Mouse (Mus musculus): ENCODE data around the gene 4930503B20Rik. TPM values are rescaled to one million over a fixed set of nuclear protein-coding genes. Genes with fewer than 3 reads are reported as not detected.

The 4930503B20Rik gene
- polyA plus RNA-seq, 1 experiment from 2014 or later: not detected

- peak overlapping the region; percentile 62; the same call in 1 of the 2 replicates for H3K4me2 ChIP-seq (ENCODE audit: low read depth, low read length)
- H3K27me3 ChIP-seq (replicated peaks; ENCODE audit: control insufficient read depth, insufficient read depth, low read length): no peaks in the 10 kb centered on the region
- 61% methylated on average over 8 of the region's 8 CpGs for WGBS
- no peak for ATAC-seq
- H3K9ac ChIP-seq (ENCODE audit: low read depth, low read length): no peak overlapping the region; the same call in 1 of the 2 replicates
- H3K4me1 ChIP-seq (ENCODE audit: control insufficient read depth, insufficient read depth, low read length): peaks cover 9% of the 10 kb centered on the region
- H3K9me3 ChIP-seq (ENCODE audit: control insufficient read depth, low read length): no peaks in the 10 kb centered on the region
- H3K27ac ChIP-seq (ENCODE audit: low read length): no peak overlapping the region
- no peak overlapping the region for H3K4me3 ChIP-seq (ENCODE audit: low read length)
- H3K36me3 ChIP-seq (ENCODE audit: control insufficient read depth, insufficient read depth, low read length): no peaks in the 10 kb centered on the region
Observed at GRCm38 (mm10) chr3:146681696-146682095, 30.6 kb upstream of the 4930503B20Rik start.

GRCm38 (mm10) chr3:146680625-146681024, 29.5 kb upstream of the 4930503B20Rik start:
- no peak overlapping the region for H3K27ac ChIP-seq (ENCODE audit: low read length)
- H3K4me3 ChIP-seq (ENCODE audit: low read length): no peak overlapping the region
- peaks cover 9% of the 10 kb centered on the region for H3K4me1 ChIP-seq (ENCODE audit: control insufficient read depth, insufficient read depth, low read length)
- H3K9me3 ChIP-seq (ENCODE audit: control insufficient read depth, low read length): no peaks in the 10 kb centered on the region
- H3K27me3 ChIP-seq (replicated peaks; ENCODE audit: control insufficient read depth, insufficient read depth, low read length): no peaks in the 10 kb centered on the region
- H3K9ac ChIP-seq (ENCODE audit: low read depth, low read length): no peak overlapping the region
- H3K36me3 ChIP-seq (ENCODE audit: control insufficient read depth, insufficient read depth, low read length): no peaks in the 10 kb centered on the region
- WGBS: 90% methylated on average over 13 of the region's 13 CpGs
- no peak for ATAC-seq
- H3K4me2 ChIP-seq (ENCODE audit: low read depth, low read length): no peak overlapping the region

GRCm38 (mm10) chr3:146679646-146680045, 28.5 kb upstream of the 4930503B20Rik start:
- no peak overlapping the region for H3K9ac ChIP-seq (ENCODE audit: low read depth, low read length)
- H3K9me3 ChIP-seq (ENCODE audit: control insufficient read depth, low read length): no peaks in the 10 kb centered on the region
- peaks cover 5% of the 10 kb centered on the region; the same call in 1 of the 2 replicates for H3K4me1 ChIP-seq (ENCODE audit: control insufficient read depth, insufficient read depth, low read length)
- H3K4me2 ChIP-seq (ENCODE audit: low read depth, low read length): no peak overlapping the region
- H3K4me3 ChIP-seq (ENCODE audit: low read length): no peak overlapping the region
- WGBS: 91% methylated on average over 16 of the region's 16 CpGs
- H3K27me3 ChIP-seq (replicated peaks; ENCODE audit: control insufficient read depth, insufficient read depth, low read length): no peaks in the 10 kb centered on the region
- H3K27ac ChIP-seq (ENCODE audit: low read length): no peak overlapping the region
- ATAC-seq: no peak
- H3K36me3 ChIP-seq (ENCODE audit: control insufficient read depth, insufficient read depth, low read length): no peaks in the 10 kb centered on the region

GRCm38 (mm10) chr3:146676193-146676592, 25.1 kb upstream of the 4930503B20Rik start:
- WGBS: 93% methylated on average over 4 of the region's 4 CpGs
- Histone ChIP-seq H3K27ac (ENCODE audit: low read length) (no peak overlapping the region), H3K36me3 (ENCODE audit: control insufficient read depth, insufficient read depth, low read length) (no peaks in the 10 kb centered on the region), H3K9ac (ENCODE audit: low read depth, low read length) (no peak overlapping the region), H3K4me3 (ENCODE audit: low read length) (no peak overlapping the region), H3K4me1 (ENCODE audit: control insufficient read depth, insufficient read depth, low read length) (no peaks in the 10 kb centered on the region), H3K9me3 (ENCODE audit: control insufficient read depth, low read length) (no peaks in the 10 kb centered on the region), H3K27me3 (replicated peaks; ENCODE audit: control insufficient read depth, insufficient read depth, low read length) (no peaks in the 10 kb centered on the region), H3K4me2 (ENCODE audit: low read depth, low read length) (no peak overlapping the region)
- ATAC-seq: no peak

- H3K9ac ChIP-seq (ENCODE audit: low read depth, low read length): no peak overlapping the region
- no peak overlapping the region for H3K4me2 ChIP-seq (ENCODE audit: low read depth, low read length)
- no peaks in the 10 kb centered on the region for H3K27me3 ChIP-seq (replicated peaks; ENCODE audit: control insufficient read depth, insufficient read depth, low read length)
- no peaks in the 10 kb centered on the region for H3K9me3 ChIP-seq (ENCODE audit: control insufficient read depth, low read length)
- WGBS: 91% methylated on average over 1 of the region's 1 CpGs
- no peak overlapping the region for H3K27ac ChIP-seq (ENCODE audit: low read length)
- no peak for ATAC-seq
- no peaks in the 10 kb centered on the region for H3K4me1 ChIP-seq (ENCODE audit: control insufficient read depth, insufficient read depth, low read length)
- no peak overlapping the region for H3K4me3 ChIP-seq (ENCODE audit: low read length)
- no peaks in the 10 kb centered on the region for H3K36me3 ChIP-seq (ENCODE audit: control insufficient read depth, insufficient read depth, low read length)
Observed at GRCm38 (mm10) chr3:146675101-146675500, 24.0 kb upstream of the 4930503B20Rik start.

GRCm38 (mm10) chr3:146671121-146671520, 20.0 kb upstream of the 4930503B20Rik start:
- ATAC-seq: no peak
- Histone ChIP-seq H3K36me3 (ENCODE audit: control insufficient read depth, insufficient read depth, low read length) (no peaks in the 10 kb centered on the region), H3K27ac (ENCODE audit: low read length) (no peak overlapping the region), H3K4me1 (ENCODE audit: control insufficient read depth, insufficient read depth, low read length) (no peaks in the 10 kb centered on the region), H3K9me3 (ENCODE audit: control insufficient read depth, low read length) (no peaks in the 10 kb centered on the region), H3K27me3 (replicated peaks; ENCODE audit: control insufficient read depth, insufficient read depth, low read length) (no peaks in the 10 kb centered on the region), H3K4me3 (ENCODE audit: low read length) (no peak overlapping the region), H3K9ac (ENCODE audit: low read depth, low read length) (no peak overlapping the region), H3K4me2 (ENCODE audit: low read depth, low read length) (no peak overlapping the region)
- WGBS: 59% methylated on average over 2 of the region's 2 CpGs

GRCm38 (mm10) chr3:146661907-146662306, 10.8 kb upstream of the 4930503B20Rik start:
- no peak overlapping the region for H3K9ac ChIP-seq (ENCODE audit: low read depth, low read length)
- H3K4me3 ChIP-seq (ENCODE audit: low read length): no peak overlapping the region
- H3K9me3 ChIP-seq (ENCODE audit: control insufficient read depth, low read length): no peaks in the 10 kb centered on the region
- H3K4me1 ChIP-seq (ENCODE audit: control insufficient read depth, insufficient read depth, low read length): no peaks in the 10 kb centered on the region
- H3K27me3 ChIP-seq (replicated peaks; ENCODE audit: control insufficient read depth, insufficient read depth, low read length): no peaks in the 10 kb centered on the region
- H3K27ac ChIP-seq (ENCODE audit: low read length): no peak overlapping the region
- H3K36me3 ChIP-seq (ENCODE audit: control insufficient read depth, insufficient read depth, low read length): no peaks in the 10 kb centered on the region
- ATAC-seq: no peak
- 74% methylated on average over 7 of the region's 7 CpGs for WGBS
- H3K4me2 ChIP-seq (ENCODE audit: low read depth, low read length): no peak overlapping the region

GRCm38 (mm10) chr3:146661001-146661400, 9.9 kb upstream of the 4930503B20Rik start:
- 72% methylated on average over 6 of the region's 6 CpGs for WGBS
- Histone ChIP-seq H3K9ac (ENCODE audit: low read depth, low read length) (no peak overlapping the region), H3K4me1 (ENCODE audit: control insufficient read depth, insufficient read depth, low read length) (no peaks in the 10 kb centered on the region), H3K27me3 (replicated peaks; ENCODE audit: control insufficient read depth, insufficient read depth, low read length) (no peaks in the 10 kb centered on the region), H3K27ac (ENCODE audit: low read length) (no peak overlapping the region), H3K9me3 (ENCODE audit: control insufficient read depth, low read length) (no peaks in the 10 kb centered on the region), H3K36me3 (ENCODE audit: control insufficient read depth, insufficient read depth, low read length) (no peaks in the 10 kb centered on the region), H3K4me2 (ENCODE audit: low read depth, low read length) (no peak overlapping the region), H3K4me3 (ENCODE audit: low read length) (no peak overlapping the region)
- ATAC-seq: no peak

- no peak for ATAC-seq
- no peaks in the 10 kb centered on the region for H3K9me3 ChIP-seq (ENCODE audit: control insufficient read depth, low read length)
- H3K4me2 ChIP-seq (ENCODE audit: low read depth, low read length): no peak overlapping the region
- H3K4me3 ChIP-seq (ENCODE audit: low read length): no peak overlapping the region
- H3K36me3 ChIP-seq (ENCODE audit: control insufficient read depth, insufficient read depth, low read length): no peaks in the 10 kb centered on the region
- H3K9ac ChIP-seq (ENCODE audit: low read depth, low read length): no peak overlapping the region
- 94% methylated on average over 5 of the region's 5 CpGs for whole genome bisulfite sequencing
- H3K27me3 ChIP-seq (replicated peaks; ENCODE audit: control insufficient read depth, insufficient read depth, low read length): no peaks in the 10 kb centered on the region
- no peak overlapping the region for H3K27ac ChIP-seq (ENCODE audit: low read length)
- H3K4me1 ChIP-seq (ENCODE audit: control insufficient read depth, insufficient read depth, low read length): no peaks in the 10 kb centered on the region
Observed at GRCm38 (mm10) chr3:146659321-146659720, 8.2 kb upstream of the 4930503B20Rik start.

GRCm38 (mm10) chr3:146658061-146658639, 7.0 kb upstream of the 4930503B20Rik start:
- no peaks in the 10 kb centered on the region for H3K36me3 ChIP-seq (ENCODE audit: control insufficient read depth, insufficient read depth, low read length)
- H3K9me3 ChIP-seq (ENCODE audit: control insufficient read depth, low read length): no peaks in the 10 kb centered on the region
- no peaks in the 10 kb centered on the region; the same call in 1 of the 2 replicates for H3K4me1 ChIP-seq (ENCODE audit: control insufficient read depth, insufficient read depth, low read length)
- H3K9ac ChIP-seq (ENCODE audit: low read depth, low read length): no peak overlapping the region
- WGBS: 88% methylated on average over 1 of the region's 1 CpGs
- H3K4me3 ChIP-seq (ENCODE audit: low read length): no peak overlapping the region
- no peaks in the 10 kb centered on the region for H3K27me3 ChIP-seq (replicated peaks; ENCODE audit: control insufficient read depth, insufficient read depth, low read length)
- H3K4me2 ChIP-seq (ENCODE audit: low read depth, low read length): no peak overlapping the region
- no peak for ATAC-seq
- no peak overlapping the region for H3K27ac ChIP-seq (ENCODE audit: low read length)

Measured in intestine, embryonic 16.5 days (tissue).